Mouse (Mus musculus) frontal cortex, postnatal 14 days (tissue): ENCODE results near the gene Trappc10.

ENCODE experiments used
- DNase-seq, 2 experiments: peaks; one replicate each; pipeline ENCODE4 v3.0.0; 2022; ENCODE audit warnings: low spot score in 2 of 2

The Trappc10 gene

DNA sequence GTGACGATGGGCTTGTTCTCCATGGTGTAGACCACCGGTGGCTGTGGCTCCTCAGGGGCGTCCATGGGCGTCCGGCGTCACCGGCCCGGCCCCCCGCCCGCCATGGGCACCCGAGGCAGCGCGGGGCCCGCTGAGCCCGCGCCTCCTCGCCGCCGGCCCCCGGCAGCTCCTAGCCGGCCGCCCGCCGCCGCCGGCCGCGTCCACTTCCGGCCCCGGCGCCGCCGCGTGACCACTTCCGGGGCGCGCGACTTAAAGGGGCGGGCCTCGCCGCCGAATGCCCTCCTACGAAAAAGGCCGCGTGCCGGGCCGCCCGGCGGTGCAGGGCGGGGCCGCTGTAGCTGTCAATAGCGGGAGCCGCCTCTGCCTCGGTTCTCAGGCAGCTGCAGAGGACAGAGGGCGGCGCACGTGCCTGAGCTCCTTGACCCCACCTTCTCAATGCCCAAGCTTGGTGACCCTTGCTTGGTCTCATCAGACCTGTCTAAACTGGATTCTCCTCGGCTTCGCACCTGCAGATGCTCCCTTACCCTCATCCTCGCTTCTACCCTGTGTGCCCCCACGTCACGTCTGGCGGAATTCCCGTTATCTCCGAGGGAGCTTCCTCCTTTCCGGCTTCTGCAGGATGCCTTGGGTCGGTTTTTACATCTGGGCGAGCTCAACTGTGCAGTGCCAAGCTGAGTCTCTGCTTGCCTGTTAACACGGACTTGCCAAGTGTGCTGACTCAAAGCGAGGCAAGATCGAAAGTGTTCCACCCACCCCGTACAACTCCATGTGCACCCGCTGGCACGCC, at the start of gene Trappc10:
Gene Trappc10, minus strand, starts transcription at position 204 of the 787 bp plus-strand sequence.
- DNase-seq = peak; percentile 76 to 77

DNA sequence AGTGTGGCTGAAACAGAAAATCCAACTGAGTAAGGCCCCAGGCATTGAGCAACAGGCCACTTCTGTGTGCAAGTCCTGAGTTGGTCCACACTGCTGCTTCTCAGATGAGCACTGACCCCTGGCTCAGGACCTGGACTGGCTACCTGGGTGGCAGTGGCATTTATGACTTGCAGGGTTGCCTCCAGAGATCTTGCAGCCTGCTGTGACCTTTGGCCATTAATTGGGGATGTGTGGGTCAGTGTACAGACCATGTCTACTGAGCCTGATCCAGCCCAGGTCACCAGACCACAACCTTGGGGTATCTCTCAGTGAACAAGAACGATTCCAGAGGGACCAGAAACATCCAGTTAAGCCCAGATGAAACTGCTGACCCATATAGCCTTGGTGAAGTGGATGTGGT, 49.1 kb upstream of the Trappc10 start:
- no peak for DNase-seq

DNA sequence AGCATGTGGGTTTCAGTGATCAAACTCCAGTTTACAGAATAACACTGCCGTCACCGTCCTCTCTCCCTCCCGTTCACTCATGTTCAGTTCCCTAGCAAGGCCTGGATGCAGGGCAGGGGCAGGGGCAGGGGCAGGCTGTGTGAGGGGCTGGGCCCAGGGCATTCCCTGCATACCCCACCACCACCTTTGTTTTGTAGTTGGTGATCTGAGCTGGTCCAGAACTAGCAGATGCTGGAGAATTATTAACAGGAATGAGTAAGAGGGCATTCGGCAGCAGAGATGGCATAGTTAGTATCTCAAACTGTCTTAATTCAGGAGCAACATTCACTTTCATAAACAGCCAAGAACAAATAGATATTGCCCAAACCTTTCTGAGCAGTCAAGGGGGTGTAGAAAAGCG, 47.9 kb upstream of the Trappc10 start:
- DNase-seq = no peak

DNA sequence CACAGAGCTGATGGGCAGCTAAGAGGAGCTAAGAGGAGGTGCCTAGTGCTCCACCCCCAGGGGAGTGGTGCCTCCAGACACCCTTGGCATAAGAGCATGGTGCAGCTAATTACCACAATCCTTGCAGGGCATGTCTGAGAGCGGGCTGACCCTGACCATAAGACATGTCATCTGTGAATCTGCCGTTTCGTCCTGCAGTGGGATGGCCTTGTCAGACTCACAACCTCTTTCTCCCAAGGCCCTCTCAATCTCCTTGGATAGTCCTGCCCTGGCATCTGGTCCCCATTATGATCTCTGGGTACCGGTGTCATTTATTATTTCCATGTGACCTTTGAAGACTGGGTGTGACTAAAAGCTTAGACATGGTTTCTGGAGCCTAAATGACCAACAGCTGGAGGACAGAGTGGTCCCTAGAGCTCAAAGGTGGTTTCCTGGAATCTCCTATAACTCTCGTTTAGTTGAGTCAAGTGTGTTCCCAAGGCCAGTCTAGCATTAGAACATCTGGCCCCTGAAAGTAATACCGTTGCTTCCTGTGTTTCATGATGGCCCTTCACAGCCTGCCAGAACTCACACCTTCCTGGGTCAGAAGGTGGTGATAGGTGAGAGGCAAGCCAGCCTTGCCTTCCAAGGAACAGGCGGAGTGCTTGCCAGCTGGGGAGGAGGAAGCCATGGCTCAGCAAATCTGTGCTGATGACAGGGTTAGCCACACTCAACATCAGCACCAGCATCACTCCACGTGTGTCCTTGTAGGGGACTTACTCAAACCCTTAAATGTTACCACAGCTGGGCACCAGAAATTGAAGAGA, 46.5 kb upstream of the Trappc10 start:
- DNase-seq = no peak

DNA sequence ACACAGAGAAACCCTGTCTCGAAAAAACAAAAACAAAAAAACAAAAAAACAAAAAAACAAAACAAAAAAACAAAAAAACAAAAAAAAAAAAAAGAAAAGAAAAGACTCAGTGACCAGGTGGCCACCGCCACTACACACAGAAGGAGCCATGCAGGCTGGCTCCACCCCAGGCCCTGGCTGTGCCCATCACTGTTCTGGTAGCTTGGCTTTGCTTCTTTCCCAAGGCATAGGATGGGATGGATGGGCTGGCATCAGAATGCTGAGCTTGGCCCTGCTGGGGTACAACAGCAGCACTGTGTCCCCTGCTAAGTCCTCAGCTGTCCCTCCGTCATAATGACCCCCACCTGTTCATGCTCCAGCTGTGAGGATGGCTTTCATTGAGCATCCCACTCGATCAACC, 44.5 kb upstream of the Trappc10 start:
- no peak for DNase-seq

DNA sequence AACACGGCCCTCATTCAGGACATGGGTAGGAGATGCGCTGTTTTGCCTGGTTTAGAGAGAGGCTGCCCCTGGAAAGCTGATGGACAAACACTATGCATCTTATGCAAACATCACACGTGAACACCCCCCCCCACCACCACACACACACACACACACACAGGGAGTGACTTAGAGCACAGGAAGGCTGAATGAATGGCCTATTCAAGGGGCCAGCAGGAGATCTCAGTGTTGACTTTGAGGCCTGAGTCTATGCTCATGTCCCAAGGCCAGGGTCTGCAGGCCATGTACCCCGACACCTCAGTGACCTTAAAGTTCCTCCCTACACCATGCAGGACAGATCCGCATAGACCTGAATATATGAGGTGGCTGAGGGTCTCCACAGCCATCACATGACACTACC, 43.7 kb upstream of the Trappc10 start:
- no peak for DNase-seq

DNA sequence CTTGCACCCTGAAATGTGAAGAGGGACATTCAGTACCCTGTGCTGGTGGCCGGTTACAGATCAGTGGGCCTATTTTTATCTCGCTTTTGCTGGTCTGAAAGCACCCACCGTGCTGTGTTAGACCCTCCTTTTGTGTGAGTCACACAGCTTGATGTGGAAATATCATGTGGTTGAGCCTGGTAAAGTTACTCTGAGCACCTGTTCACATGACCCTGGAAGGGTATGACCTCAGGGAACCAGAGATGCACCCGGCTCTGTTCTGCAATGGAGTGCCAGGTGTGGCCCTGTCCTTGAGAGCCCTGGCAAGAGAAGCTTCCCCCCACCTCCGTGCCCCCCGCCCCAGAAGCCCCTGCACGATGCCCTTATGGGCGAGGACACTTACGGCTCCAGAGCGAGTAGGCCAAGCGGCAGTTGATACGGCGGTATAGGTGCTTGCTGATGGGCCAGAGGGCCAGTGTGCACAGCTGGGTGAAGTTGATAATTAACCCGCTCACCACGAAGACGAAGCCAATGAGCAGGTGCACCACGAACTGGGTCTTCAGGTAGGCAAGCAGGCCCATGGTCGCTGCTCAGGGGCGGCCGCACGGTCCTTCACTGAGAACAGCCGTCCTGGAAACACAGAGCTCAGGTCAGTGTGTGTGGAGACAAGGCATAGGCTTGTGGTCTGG, 43.2 kb upstream of the Trappc10 start:
- DNase-seq = no peak

DNA sequence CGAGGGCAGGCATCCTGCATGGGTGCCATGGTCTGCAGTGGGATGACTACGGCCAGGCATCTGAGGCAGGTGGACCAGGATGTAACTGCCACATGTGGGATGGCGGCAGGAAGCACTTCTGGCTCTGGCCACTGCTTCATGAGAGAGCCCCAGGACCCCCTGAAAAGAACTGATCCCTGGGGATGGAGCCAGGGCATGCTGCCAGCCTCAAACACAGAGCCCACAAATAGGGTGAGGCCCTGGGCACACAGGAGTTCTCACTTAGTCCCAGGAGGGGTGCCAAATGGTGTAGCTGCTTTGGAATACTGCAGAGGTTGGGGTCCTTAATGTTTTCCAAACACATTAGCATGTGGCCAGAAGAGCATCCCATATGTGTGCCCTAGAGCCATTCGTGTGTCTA, 41.5 kb upstream of the Trappc10 start:
- DNase-seq = no peak

DNA sequence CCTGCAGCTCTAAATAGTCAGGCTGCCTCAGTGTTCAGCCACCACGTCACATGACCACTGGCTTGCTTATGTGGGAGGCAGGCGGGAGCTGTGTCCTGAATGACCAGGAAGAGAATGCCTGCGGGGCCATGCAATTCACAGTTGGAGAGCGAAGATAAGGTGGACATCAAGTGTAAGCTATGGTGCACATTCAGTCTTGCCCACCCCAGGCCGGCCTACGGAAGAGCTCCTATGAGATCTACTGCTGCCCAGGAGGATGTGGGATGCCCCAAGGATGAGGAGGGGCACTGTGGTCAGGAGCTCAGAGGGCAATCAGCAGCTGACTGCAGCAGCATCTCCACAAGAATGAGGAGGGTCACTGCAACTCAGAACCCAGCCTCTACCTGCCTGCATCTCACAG, 41.0 kb upstream of the Trappc10 start:
- no peak for DNase-seq

DNA sequence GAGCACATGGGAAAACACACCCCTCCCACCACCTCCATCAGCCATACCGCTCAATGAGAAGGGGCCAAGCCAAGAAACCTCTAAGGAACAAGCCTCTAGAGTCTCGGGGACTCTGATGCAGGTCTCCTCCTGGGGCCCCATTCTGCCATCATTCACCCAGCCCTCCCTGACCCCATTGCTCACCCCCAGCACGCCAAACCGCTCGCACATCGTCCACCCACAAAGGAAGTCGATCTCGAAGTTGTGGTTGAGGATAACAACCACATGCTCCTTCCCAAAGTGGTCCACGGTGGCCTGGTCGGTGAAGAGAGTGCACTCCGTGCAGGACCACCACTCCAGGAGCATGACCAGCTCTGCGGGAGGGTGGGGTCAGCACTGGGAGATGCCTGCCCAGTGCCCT, 40.4 kb upstream of the Trappc10 start:
- no peak for DNase-seq

DNA sequence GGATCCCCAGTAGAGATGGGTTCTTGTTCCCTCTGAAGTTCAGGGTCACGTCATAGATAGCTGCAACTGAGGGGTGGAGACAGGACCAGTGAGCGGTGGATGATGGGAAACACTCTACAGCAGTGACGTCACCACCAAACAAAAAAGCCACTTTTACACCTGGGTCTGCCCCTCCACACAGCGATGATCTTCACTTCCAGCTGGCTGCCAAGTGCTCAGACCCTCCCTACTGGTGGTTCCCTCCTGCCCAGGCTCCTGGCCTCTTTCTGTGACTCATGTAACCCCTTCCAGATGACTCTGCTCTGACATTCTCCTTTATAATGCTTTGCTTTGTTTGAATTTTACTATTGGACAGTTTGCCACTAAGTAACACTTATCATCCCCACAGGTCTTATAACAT, 38.0 kb upstream of the Trappc10 start:
- no peak for DNase-seq

DNA sequence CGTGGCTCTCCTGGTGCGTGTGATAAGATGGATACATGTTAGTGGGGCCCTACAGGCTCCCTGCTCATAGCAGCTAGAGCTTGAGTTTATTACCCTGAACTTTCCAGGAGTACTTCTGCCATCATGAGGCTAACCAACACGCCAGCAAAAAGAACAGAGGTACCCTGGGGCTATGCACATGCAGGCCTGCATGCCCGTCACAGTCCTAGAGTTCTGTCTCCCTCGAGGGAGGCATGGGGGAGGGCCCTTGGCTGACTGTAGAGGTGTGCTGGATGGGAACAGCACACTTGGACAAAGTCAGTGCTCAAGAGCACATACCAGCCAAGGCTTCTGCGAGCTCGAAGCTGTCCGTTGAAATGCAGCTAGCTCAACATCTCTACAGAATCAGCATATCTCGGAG, 36.0 kb upstream of the Trappc10 start:
- DNase-seq = no peak

DNA sequence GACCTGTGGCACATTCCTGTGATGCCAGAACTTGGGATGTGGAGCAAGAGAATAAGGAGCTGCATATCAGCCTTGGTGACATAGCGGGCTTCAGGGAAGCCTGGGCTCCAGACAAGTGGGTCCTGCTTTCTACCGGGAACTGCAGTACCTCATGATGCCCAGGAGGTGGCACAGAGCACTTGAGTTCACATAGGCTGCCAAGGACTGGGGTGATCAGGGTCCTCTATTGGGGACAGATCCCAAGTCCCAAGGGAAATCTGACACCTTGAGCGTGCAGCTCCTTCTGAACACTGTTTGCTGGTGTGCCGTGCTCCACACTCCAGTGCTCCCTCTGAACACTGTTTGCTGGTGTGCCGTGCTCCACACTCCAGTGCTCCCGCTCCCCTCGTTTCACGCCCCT, 34.8 kb upstream of the Trappc10 start:
- no peak for DNase-seq

DNA sequence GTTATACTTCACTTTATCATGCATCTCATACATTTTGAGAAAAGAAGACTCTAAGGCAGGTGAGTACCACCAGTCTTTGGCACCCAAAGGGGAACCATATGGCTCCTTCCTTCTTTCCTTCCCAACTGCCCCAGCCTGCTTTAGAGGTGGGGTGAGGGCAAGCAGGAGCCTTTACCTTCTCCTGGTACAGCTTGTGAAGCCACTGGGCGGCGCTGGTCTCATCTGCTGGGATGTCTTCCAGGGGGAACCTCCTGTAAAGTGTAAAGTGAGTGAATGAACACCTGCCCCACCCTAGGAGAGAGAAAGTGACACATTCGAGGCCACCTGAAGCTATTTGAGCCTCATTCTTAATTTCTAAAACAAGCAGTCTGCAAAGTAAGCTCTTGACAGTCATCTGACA, 33.4 kb upstream of the Trappc10 start:
- no peak for DNase-seq

DNA sequence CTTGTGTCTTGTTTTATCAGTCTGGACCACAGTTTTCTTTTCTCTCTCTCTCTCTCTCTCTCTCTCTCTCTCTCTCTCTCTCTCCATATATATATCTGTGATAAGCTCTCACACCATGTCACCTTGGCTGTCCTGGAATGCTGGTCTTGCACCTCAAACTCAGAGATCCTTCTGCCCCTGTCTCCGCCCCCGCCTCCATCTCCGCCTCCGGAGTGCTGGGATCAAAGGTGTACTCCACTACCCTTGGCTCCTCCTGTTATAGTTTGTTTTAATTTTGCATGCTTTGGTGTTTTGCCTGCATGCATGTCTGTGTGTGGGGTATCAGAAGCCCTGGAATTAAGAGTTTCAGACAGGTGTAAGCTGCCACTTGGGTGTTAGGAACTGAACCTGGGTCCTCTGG, 31.8 kb upstream of the Trappc10 start:
- DNase-seq = no peak

DNA sequence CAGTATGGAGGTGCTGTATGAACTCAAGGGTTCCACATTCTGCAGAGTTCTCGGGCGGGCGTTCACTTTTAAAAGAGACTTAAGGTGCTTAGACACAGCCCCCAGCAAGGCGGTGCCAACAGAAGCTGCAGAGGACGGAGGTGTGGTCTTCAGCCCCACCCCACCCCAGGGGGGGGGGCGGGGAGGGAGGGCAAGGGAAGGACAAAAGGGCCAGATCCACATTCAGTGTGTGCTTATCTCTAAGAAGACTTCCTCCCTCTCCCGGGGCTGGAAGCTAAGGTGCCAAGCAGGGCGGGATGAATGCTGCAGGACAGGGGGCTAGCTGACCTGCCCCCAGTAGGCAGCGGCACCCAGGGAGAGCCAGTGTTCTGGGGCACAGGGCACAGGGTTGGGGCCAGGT, 28.5 kb upstream of the Trappc10 start:
- DNase-seq = no peak

DNA sequence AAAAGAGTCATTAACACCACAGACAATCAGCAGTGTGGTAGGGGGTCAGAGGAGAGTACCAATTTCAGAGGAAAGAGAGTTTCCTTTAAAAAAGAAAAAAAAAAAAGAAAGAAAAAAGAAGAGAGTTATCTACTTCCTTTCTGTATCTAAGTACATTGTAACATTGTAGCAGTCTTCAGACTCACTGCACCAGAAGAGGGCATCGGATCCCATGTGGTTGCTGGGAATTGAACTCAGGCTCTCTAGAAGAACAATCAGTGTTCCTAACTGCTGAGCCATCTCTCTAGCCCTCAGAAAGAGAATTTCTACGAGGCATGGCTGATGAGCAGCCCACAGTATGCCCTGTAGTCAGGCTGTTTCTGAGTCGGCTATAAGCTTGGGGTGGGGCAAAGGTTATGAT, 21.4 kb upstream of the Trappc10 start:
- no peak for DNase-seq

DNA sequence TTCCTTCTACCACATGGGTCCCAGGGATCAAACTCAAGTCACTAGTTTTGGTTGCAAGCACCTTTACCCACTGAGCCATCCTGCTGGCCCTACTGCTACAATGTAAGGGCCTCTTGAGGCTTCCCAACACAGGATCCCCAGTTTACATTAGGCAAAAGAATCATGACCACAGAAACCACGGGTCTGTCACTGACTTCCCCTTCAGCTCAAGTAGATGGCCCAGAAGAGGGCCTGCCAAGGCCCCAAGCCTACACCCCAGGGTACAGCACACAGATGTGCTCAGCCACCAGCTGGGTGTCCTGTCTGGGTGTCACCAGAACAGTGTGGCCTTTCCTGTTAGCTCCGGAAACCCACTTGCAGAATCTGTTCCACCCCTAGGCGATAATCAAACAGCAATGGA, 20.3 kb upstream of the Trappc10 start:
- DNase-seq = no peak

DNA sequence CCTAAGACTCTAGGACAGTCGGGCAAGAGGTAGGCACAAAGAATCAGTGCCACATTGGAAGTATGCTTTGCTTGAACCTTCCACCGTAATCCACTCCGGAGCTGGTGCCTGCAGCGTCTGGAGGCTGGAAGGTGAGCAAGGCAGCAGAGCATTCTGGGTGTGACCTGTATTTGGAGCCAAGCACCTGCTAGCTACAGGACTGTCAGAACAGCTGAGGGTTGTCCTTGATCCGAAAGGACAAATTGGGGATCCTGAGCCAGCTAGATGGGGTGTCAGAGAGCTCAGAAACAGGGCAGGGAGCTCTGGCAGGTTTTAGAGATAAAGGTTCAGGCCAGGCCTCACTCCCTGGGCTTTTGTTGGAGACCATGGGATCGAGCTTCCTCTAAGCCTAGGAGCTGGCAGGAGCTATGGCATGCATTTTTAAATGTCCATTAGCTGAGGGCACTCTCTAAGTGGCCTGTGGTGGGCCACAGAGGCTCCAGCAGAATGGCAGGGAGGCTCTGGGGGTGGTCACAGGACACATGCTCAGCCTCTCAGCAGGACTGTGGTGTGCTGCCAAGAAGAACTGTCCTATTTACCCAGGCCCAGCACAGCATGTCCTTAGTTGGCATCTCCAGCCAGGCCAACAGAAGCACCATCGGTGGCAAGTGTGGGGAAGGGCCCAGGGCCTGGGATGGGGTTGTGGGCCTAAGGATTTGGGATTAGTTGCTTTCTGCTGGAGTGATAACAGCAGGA, 16.6 kb upstream of the Trappc10 start:
- no peak for DNase-seq

DNA sequence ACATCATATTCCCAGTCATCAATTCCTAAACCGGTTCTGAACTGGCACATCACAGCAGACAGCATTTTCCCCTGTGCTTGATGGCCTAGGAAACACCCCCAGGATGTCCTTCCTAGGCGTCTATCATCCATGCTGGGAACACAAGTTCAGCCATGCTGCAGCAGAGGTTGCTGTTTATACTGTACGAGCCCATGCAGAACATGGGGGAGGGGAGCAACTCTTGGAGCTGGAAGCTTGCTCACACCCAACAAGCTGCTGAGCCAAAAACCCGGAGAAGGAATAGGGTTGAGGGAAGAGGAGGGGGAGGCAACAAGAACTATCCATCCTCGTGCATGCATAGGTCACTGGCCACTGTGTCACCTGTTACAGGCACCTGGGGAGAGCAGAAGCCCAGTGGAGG, 15.9 kb upstream of the Trappc10 start:
- DNase-seq = no peak

DNA sequence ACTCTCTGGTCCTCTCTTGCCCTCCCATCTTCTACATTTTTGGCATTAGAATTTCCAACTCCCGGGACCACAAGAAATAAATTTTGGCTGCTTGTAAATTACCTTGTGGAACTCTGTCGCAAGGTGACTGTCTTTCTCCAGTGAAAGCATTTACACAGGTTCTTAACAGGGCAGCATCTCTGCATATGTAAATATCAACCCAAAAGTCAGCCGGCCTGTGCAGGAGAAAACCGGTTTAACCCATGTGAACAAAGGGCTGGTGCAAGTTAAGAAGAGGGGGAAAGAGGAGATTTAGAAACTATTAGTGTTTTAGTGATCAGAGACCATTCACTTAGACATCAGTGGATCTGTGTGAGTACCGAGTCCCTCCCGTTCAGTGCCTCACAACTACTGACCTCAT, 15.3 kb upstream of the Trappc10 start:
- DNase-seq = no peak

DNA sequence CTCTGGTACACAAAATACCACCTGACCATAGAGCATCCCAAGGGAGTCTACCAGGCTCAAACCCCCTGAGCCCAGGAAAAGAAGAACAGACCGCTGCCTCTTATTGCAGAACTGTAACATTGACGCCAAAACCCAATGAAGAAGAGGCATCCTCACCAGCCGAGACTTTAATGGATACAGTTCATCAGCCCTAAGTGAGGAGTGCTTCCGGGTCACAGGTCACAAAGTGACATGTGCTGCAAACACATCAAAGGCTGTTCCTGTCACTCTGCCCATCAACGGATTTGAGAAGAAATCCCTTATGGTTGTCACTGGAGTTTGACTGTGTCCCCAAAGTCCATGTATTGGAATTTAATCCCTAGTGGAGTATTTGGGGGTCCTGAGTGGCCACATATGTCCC, 14.8 kb upstream of the Trappc10 start:
- no peak for DNase-seq
